Mouse (Mus musculus) MEL (cell line): ENCODE measurements around the gene Foxi2. TPM values are rescaled to one million over a fixed set of nuclear protein-coding genes. Genes with fewer than 3 reads are reported as not detected.

Experiments used
- DNase-seq: peaks from one replicate; pipeline ENCODE4 v3.0.0; 2011; ENCODE audit warnings: low read depth, low spot score
- H3K27ac ChIP-seq: 2 replicates; pipeline ENCODE4 v1.5.1; 2012; ENCODE audit warnings: low read depth, mild to moderate bottlenecking, control low read depth, low read length, moderate library complexity; ENCODE audit not compliant: control insufficient read depth
- H3K27me3 ChIP-seq, 2 experiments: fragments of 150-350 bp in 1 of 2; sonication (generic) in 1 of 2; 2 replicates each; pipeline ENCODE4 v1.6.1; 2012; ENCODE audit warnings: low read length in 2 of 2, mild to moderate bottlenecking in 2 of 2, improper control_type of control experiment in 1 of 2, moderate library complexity in 1 of 2; ENCODE audit not compliant: insufficient read depth in 2 of 2, control insufficient read depth in 1 of 2
- H3K36me3 ChIP-seq, 2 experiments: 2 replicates each; pipeline ENCODE4 v1.6.1; 2012 to 2014; ENCODE audit warnings: low read length in 2 of 2, improper control_type of control experiment in 1 of 2, inconsistent platforms in 1 of 2, mild to moderate bottlenecking in 1 of 2; ENCODE audit not compliant: insufficient read depth in 2 of 2, control insufficient read depth in 1 of 2
- H3K4me1 ChIP-seq, 2 experiments: fragments of 150-350 bp in 1 of 2; sonication (generic) in 1 of 2; 2 replicates each; pipeline ENCODE4 v1.6.1; 2012; ENCODE audit warnings: low read length in 2 of 2, improper control_type of control experiment in 1 of 2, mild to moderate bottlenecking in 1 of 2; ENCODE audit not compliant: insufficient read depth in 2 of 2, control insufficient read depth in 1 of 2
- H3K4me3 ChIP-seq, 2 experiments: fragments of 150-350 bp in 1 of 2; sonication (generic) in 1 of 2; 2 replicates each; pipeline ENCODE4 v1.5.1; 2012; ENCODE audit warnings: low read depth in 2 of 2, low read length in 2 of 2, mild to moderate bottlenecking in 2 of 2, moderate library complexity in 2 of 2, control low read depth in 1 of 2, improper control_type of control experiment in 1 of 2; ENCODE audit not compliant: control insufficient read depth in 1 of 2, insufficient read depth in 1 of 2
- H3K79me2 ChIP-seq: 2 replicates; pipeline ENCODE4 v1.6.1; 2012; ENCODE audit warnings: mild to moderate bottlenecking, low read length, moderate library complexity; ENCODE audit not compliant: control insufficient read depth, poor library complexity, insufficient read depth
- H3K9ac ChIP-seq: 2 replicates; pipeline ENCODE4 v1.6.1; 2012; ENCODE audit warnings: low read depth, mild to moderate bottlenecking, control low read depth, low read length, moderate library complexity; ENCODE audit not compliant: control insufficient read depth, poor library complexity, severe bottlenecking
- H3K9me3 ChIP-seq: fragments of 150-350 bp; sonication (generic); replicated peaks from 2 replicates; pipeline ENCODE4 v1.6.1; 2012; ENCODE audit warnings: mild to moderate bottlenecking, low read length, improper control_type of control experiment, moderate library complexity; ENCODE audit not compliant: insufficient read depth
- BHLHE40 ChIP-seq: IDR thresholded peaks from 2 replicates; pipeline ENCODE4 v1.6.1; 2012; ENCODE audit warnings: low read depth, mild to moderate bottlenecking, inconsistent platforms, low read length, improper control_type of control experiment, borderline replicate concordance
- CHD1 ChIP-seq: IDR thresholded peaks from 2 replicates; pipeline ENCODE4 v1.6.1; 2012; ENCODE audit warnings: low read depth, mild to moderate bottlenecking, inconsistent platforms, low read length, improper control_type of control experiment
- CHD2 ChIP-seq: IDR thresholded peaks from 2 replicates; pipeline ENCODE4 v1.6.1; 2011; ENCODE audit warnings: low read length, improper control_type of control experiment
- ELF1 ChIP-seq: IDR thresholded peaks from 2 replicates; pipeline ENCODE4 v1.6.1; 2014; ENCODE audit warnings: low read depth, mild to moderate bottlenecking, inconsistent platforms, low read length, improper control_type of control experiment, moderate library complexity
- EP300 ChIP-seq, 2 experiments: IDR thresholded peaks; 2 replicates each; pipeline ENCODE4 v1.6.1; 2011; ENCODE audit warnings: improper control_type of control experiment in 2 of 2, low read length in 2 of 2, low read depth in 1 of 2, mild to moderate bottlenecking in 1 of 2
- ETS1 ChIP-seq: IDR thresholded peaks from 2 replicates; pipeline ENCODE4 v1.6.1; 2012; ENCODE audit warnings: low read depth, mild to moderate bottlenecking, inconsistent platforms, low read length, improper control_type of control experiment, moderate library complexity
- GABPA ChIP-seq: IDR thresholded peaks from 2 replicates; pipeline ENCODE4 v1.6.1; 2012; ENCODE audit warnings: low read depth, mild to moderate bottlenecking, inconsistent platforms, low read length, improper control_type of control experiment, moderate library complexity
- JUND ChIP-seq: IDR thresholded peaks from 2 replicates; pipeline ENCODE4 v1.6.1; 2011; ENCODE audit warnings: low read depth, mild to moderate bottlenecking, improper control_type of control experiment, low read length
- KAT2A ChIP-seq: conservative IDR thresholded peaks from 2 replicates; pipeline ENCODE4 v1.6.1; 2012; ENCODE audit warnings: low read depth, low read length, improper control_type of control experiment, inconsistent platforms
- MAX ChIP-seq: IDR thresholded peaks from 2 replicates; pipeline ENCODE4 v1.6.1; 2011; ENCODE audit warnings: low read length, improper control_type of control experiment
- MAZ ChIP-seq: IDR thresholded peaks from 2 replicates; pipeline ENCODE4 v1.6.1; 2012; ENCODE audit warnings: low read depth, mild to moderate bottlenecking, inconsistent platforms, low read length, improper control_type of control experiment
- MXI1 ChIP-seq: IDR thresholded peaks from 2 replicates; pipeline ENCODE4 v1.6.1; 2011; ENCODE audit warnings: mild to moderate bottlenecking, low read depth, low read length, improper control_type of control experiment
- MYC ChIP-seq: IDR thresholded peaks from 2 replicates; pipeline ENCODE4 v1.6.1; 2011; ENCODE audit warnings: low read depth, mild to moderate bottlenecking, low read length, improper control_type of control experiment, moderate library complexity
- NELFE ChIP-seq: IDR thresholded peaks from 2 replicates; pipeline ENCODE4 v1.6.1; 2011; ENCODE audit warnings: low read depth, low read length, improper control_type of control experiment
- POLR2AphosphoS2 ChIP-seq: IDR thresholded peaks from 2 replicates; pipeline ENCODE4 v1.6.1; 2011; ENCODE audit warnings: low read length, improper control_type of control experiment
- TAL1 ChIP-seq: IDR thresholded peaks from 2 replicates; pipeline ENCODE4 v1.6.1; 2012; ENCODE audit warnings: mild to moderate bottlenecking, inconsistent platforms, low read length, moderate library complexity, mixed read lengths
- TCF12 ChIP-seq: IDR thresholded peaks from 2 replicates; pipeline ENCODE4 v1.6.1; 2014; ENCODE audit warnings: low read depth, mild to moderate bottlenecking, inconsistent platforms, low read length, improper control_type of control experiment, moderate library complexity
- USF1 ChIP-seq: IDR thresholded peaks from 2 replicates; pipeline ENCODE4 v1.6.1; 2014; ENCODE audit warnings: low read depth, mild to moderate bottlenecking, inconsistent platforms, low read length, improper control_type of control experiment, moderate library complexity
- USF2 ChIP-seq, 2 experiments: IDR thresholded peaks; 2 replicates each; pipeline ENCODE4 v1.6.1; 2011 to 2012; ENCODE audit warnings: improper control_type of control experiment in 2 of 2, low read length in 2 of 2, borderline replicate concordance in 1 of 2, inconsistent platforms in 1 of 2, low read depth in 1 of 2, mild to moderate bottlenecking in 1 of 2; ENCODE audit not compliant: insufficient read depth in 1 of 2
- ZC3H11A ChIP-seq: IDR thresholded peaks from 2 replicates; pipeline ENCODE4 v1.6.1; 2012; ENCODE audit warnings: low read depth, mild to moderate bottlenecking, inconsistent platforms, low read length, improper control_type of control experiment
- ZKSCAN1 ChIP-seq: IDR thresholded peaks from 2 replicates; pipeline ENCODE4 v1.6.1; 2012; ENCODE audit warnings: low read depth, mild to moderate bottlenecking, inconsistent platforms, low read length, improper control_type of control experiment, moderate library complexity
- polyA plus RNA-seq, 2 experiments: library from polyadenylated mRNA; stranded (reverse) in 1 of 2; unstranded in 1 of 2; fragments of >175 nt in 1 of 2; fragments of >200 nt in 1 of 2; gene quantifications; 2 replicates each; pipeline versions ENCODE4 v1.2.1 to v1.2.4; 2012; ENCODE audit warnings: low replicate concordance in 2 of 2, low read depth in 1 of 2; ENCODE audit not compliant: insufficient read length in 2 of 2, insufficient read depth in 1 of 2, missing spikeins in 1 of 2
- total RNA-seq: library from RNA; depleted of rRNA; stranded (reverse); fragments of 300-350 nt; gene quantifications from 2 replicates; pipeline ENCODE4 v1.2.3, GENCODE M21; 2012

The Foxi2 gene
- total and polyA plus RNA-seq, 3 experiments: not detected

DNA sequence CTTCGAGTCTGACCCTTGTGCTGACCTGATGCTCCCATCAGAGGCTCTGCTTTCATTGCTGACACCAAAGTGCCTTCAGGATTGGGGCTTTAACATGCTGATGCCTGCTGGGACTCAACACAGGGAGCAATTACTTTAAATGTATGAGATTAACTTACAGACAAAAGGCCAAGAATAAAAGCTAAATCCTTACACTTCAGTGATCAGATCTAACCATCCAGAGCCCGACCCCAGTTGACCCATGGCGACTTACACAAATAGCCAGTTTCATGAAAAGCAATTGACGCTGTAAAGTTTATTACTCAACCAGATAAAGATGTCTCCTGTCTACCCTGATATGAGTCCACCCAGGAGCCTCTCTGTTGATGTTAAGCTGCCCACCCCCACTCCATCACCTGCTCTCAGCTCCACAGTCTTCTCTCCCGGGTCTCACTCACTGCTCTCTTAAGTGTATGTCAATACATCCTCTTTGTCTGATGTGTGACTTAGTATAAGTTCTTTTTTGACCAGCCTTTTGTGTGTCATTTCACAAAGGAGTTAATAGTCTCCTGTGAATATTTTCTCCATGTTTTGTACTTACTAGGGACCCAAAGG lies 17.1 kb upstream of the Foxi2 start (continued):
- TF ChIP-seq TAL1: no peak
- TF ChIP-seq KAT2A: no peak

DNA sequence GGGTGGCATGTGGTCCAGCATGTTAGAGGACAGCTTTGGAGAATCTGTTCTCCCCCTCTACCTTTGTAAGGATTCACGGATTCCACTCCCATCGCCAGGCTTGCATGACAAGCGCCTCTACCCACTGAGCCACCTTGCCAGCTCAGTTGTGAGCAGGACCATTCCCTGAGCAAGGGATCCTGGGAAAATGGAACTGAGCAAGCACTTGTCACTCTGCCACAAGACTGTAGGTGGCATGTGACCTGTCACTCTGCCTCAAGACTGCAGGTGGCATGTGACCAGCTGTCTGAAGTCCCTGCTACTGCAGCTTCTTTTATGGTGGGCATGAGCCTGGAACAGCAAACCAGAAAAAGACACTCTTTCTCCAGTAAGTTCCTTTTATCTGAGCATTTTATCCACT lies 15.7 kb upstream of the Foxi2 start:
- no peaks in the 10 kb centered on the region for H3K79me2 ChIP-seq
- H3K27me3 ChIP-seq: no peaks in the 10 kb centered on the region
- TF ChIP-seq NELFE: no peak
- no peak for TF ChIP-seq EP300 (IDR thresholded peaks at IDR 0.05; ENCODE audit: low read depth in 1 of 2, low read length in 2 of 2)
- TF ChIP-seq BHLHE40: no peak
- no peak for TF ChIP-seq USF2 (IDR thresholded peaks at IDR 0.05; ENCODE audit: borderline replicate concordance in 1 of 2, insufficient read depth in 1 of 2, low read depth in 1 of 2, low read length in 2 of 2)
- TF ChIP-seq MYC: no peak
- no peak for TF ChIP-seq KAT2A
- TF ChIP-seq USF1: no peak
- TF ChIP-seq CHD2: no peak
- no peak for TF ChIP-seq JUND
- TF ChIP-seq MAZ: no peak
- H3K4me1 ChIP-seq: no peaks in the 10 kb centered on the region
- H3K9ac ChIP-seq: no peak overlapping the region
- no peak overlapping the region for H3K4me3 ChIP-seq
- H3K36me3 ChIP-seq: no peaks in the 10 kb centered on the region
- DNase-seq: no peak
- H3K27ac ChIP-seq: no peak overlapping the region
- H3K9me3 ChIP-seq: no peaks in the 10 kb centered on the region

DNA sequence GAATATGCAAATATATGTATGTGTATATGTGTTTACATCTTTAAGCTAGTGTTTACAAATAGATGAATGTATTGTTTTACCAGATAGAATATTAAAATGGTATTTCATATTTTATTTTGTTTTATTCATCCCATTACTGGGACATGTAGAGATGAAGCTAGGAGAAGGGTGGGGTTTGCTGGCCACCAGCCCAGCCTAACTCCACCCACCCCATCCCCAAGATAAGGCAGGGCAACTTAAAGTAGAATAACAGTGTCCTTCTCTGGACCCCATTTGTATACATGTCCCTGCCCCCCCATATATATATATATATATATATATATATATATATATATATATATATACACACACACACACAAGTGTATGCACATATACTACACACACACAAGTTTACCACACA lies 14.9 kb upstream of the Foxi2 start:
- no peaks in the 10 kb centered on the region; a peak in 2 of 4 replicates for H3K27me3 ChIP-seq
- TF ChIP-seq JUND (no peak), POLR2AphosphoS2 (no peak), GABPA (no peak), BHLHE40 (no peak), ETS1 (no peak), ELF1 (no peak), MYC (no peak), CHD1 (no peak), MXI1 (no peak), TCF12 (no peak), ZKSCAN1 (no peak), MAX (no peak), ZC3H11A (no peak)
- H3K9ac ChIP-seq: no peak overlapping the region
- H3K27ac ChIP-seq: no peak overlapping the region
- H3K9me3 ChIP-seq: no peaks in the 10 kb centered on the region
- H3K79me2 ChIP-seq: no peaks in the 10 kb centered on the region
- H3K4me1 ChIP-seq: no peaks in the 10 kb centered on the region
- H3K36me3 ChIP-seq: no peaks in the 10 kb centered on the region
- DNase-seq: no peak
- no peak overlapping the region for H3K4me3 ChIP-seq
